ENCODE assay signal across 10 mouse cellular contexts in genomic region chr7:99215347-99215855, GRCm38 (mm10). TPM values are rescaled to one million over a fixed set of nuclear protein-coding genes. Genes with fewer than 3 reads are reported as not detected.
DNase-seq lines count a peak whose midpoint lies in the region; ATAC-seq and TF ChIP-seq lines count a peak whose summit lies in the region.
"Had no signal": no experiment of that assay in that cellular context is flagged by ENCODE, and none has a peak within 500 bp of the region (broad histone marks: within the 10 kb centered on the region; RNA-seq: fewer than 3 reads in every experiment).

No protein-coding gene starts in this region.

- H3K4me2 ChIP-seq in liver, embryonic 13.5 days = no peak overlapping the region
- H3K4me2 ChIP-seq in liver, embryonic 12.5 days = no peak overlapping the region
- peak overlapping the region; percentile 14 for H3K4me2 ChIP-seq in myocyte (ENCODE audit: low read depth)
- H3K4me2 ChIP-seq in forebrain, embryonic 12.5 days = no peak overlapping the region
- H3K4me2 ChIP-seq in forebrain, embryonic 14.5 days (ENCODE audit: low read length) = no peak overlapping the region
- H3K4me2 ChIP-seq: embryonic facial prominence, embryonic 12.5 days had no signal

- no peaks in the 10 kb centered on the region for H3K9me3 ChIP-seq in liver, embryonic 13.5 days (replicated peaks)
- no peaks in the 10 kb centered on the region for H3K9me3 ChIP-seq in liver, embryonic 12.5 days (replicated peaks)
- no peaks in the 10 kb centered on the region for H3K9me3 ChIP-seq in forebrain, embryonic 12.5 days
- no peaks in the 10 kb centered on the region for H3K9me3 ChIP-seq in forebrain, embryonic 14.5 days (replicated peaks; ENCODE audit: control insufficient read depth, low read length)
- H3K9me3 ChIP-seq: embryonic facial prominence, embryonic 12.5 days had no signal

- intact Hi-C loops in heart, postnatal 10 days (cut with DNase I) = loop anchor here (5.0 kb wide), 1 partner anchor 53 kb away; no protein-coding TSS in a partner anchor

- H3K4me1 ChIP-seq in liver, embryonic 13.5 days (replicated peaks) = peaks cover 12% of the 10 kb centered on the region; the same call in 1 of the 2 replicates
- peaks cover 26% of the 10 kb centered on the region for H3K4me1 ChIP-seq in liver, embryonic 12.5 days
- H3K4me1 ChIP-seq in forebrain, embryonic 12.5 days = no peaks in the 10 kb centered on the region
- H3K4me1 ChIP-seq in forebrain, embryonic 14.5 days (ENCODE audit: control insufficient read depth, insufficient read depth, low read length) = 0 out of 2 replicates have a peak, but pooled peaks cover 3% of the 10 kb centered on the region

- H3K4me3 ChIP-seq in liver, embryonic 13.5 days (replicated peaks) = no peak overlapping the region
- H3K4me3 ChIP-seq in liver, embryonic 12.5 days = no peak overlapping the region
- H3K4me3 ChIP-seq in myocyte = no peak overlapping the region
- no peak overlapping the region for H3K4me3 ChIP-seq in forebrain, embryonic 12.5 days (replicated peaks)
- H3K4me3 ChIP-seq in forebrain, embryonic 14.5 days (ENCODE audit: low read depth, low read length) = no peak overlapping the region
- H3K4me3 ChIP-seq: embryonic facial prominence, embryonic 12.5 days had no signal

- no peak overlapping the region for H3K9ac ChIP-seq in liver, embryonic 13.5 days
- no peak overlapping the region for H3K9ac ChIP-seq in liver, embryonic 12.5 days
- H3K9ac ChIP-seq in forebrain, embryonic 12.5 days = no peak overlapping the region
- H3K9ac ChIP-seq in forebrain, embryonic 14.5 days (ENCODE audit: low read length) = no peak overlapping the region
- H3K9ac ChIP-seq: embryonic facial prominence, embryonic 12.5 days had no signal

- H3K79me2 ChIP-seq in myocyte (ENCODE audit: control insufficient read depth, insufficient read depth) = no peaks in the 10 kb centered on the region

- ATAC-seq in liver, embryonic 13.5 days (ENCODE audit: low read depth) = 0 out of 2 replicates have a peak, but pooled peaks have one; percentile 42
- ATAC-seq in liver, embryonic 12.5 days = no peak
- no peak for ATAC-seq in forebrain, embryonic 12.5 days (ENCODE audit: low FRiP score)
- ATAC-seq in forebrain, embryonic 14.5 days = no peak

- H3K36me3 ChIP-seq in liver, embryonic 13.5 days = peaks cover under 1% of the 10 kb centered on the region; the same call in 1 of the 2 replicates
- peaks cover 8% of the 10 kb centered on the region; the same call in 1 of the 2 replicates for H3K36me3 ChIP-seq in liver, embryonic 12.5 days
- no peaks in the 10 kb centered on the region for H3K36me3 ChIP-seq in myocyte (ENCODE audit: control insufficient read depth, insufficient read depth)
- H3K36me3 ChIP-seq in forebrain, embryonic 12.5 days (replicated peaks) = no peaks in the 10 kb centered on the region
- no peaks in the 10 kb centered on the region for H3K36me3 ChIP-seq in forebrain, embryonic 14.5 days (ENCODE audit: control insufficient read depth, insufficient read depth, low read length)
- H3K36me3 ChIP-seq: embryonic facial prominence, embryonic 12.5 days had no signal

- whole genome bisulfite sequencing in liver, embryonic 13.5 days (ENCODE audit: insufficient replicate concordance) = 48% methylated on average over 8 of the region's 8 CpGs
- WGBS in liver, embryonic 12.5 days (ENCODE audit: insufficient replicate concordance) = 49% methylated on average over 8 of the region's 8 CpGs
- 75% methylated on average over 8 of the region's 8 CpGs for WGBS in forebrain, embryonic 12.5 days
- 80% methylated on average over 8 of the region's 8 CpGs for WGBS in forebrain, embryonic 14.5 days

- TF ChIP-seq POLR2A in myocyte (IDR thresholded peaks at IDR 0.05; ENCODE audit: insufficient read length, low read depth) = no peak

- H3K27ac ChIP-seq in liver, embryonic 13.5 days = no peak overlapping the region
- no peak overlapping the region for H3K27ac ChIP-seq in liver, embryonic 12.5 days
- H3K27ac ChIP-seq in forebrain, embryonic 12.5 days = no peak overlapping the region
- no peak overlapping the region for H3K27ac ChIP-seq in forebrain, embryonic 14.5 days (ENCODE audit: low read depth, low read length)
- H3K27ac ChIP-seq: embryonic facial prominence, embryonic 12.5 days had no signal

- H3K27me3 ChIP-seq in liver, embryonic 13.5 days = 0 out of 2 replicates have a peak, but pooled peaks cover 6% of the 10 kb centered on the region
- H3K27me3 ChIP-seq in liver, embryonic 12.5 days (replicated peaks) = peaks cover under 1% of the 10 kb centered on the region
- H3K27me3 ChIP-seq in myocyte (ENCODE audit: control insufficient read depth, insufficient read depth, insufficient read length) = no peaks in the 10 kb centered on the region
- 0 out of 2 replicates have a peak, but pooled peaks cover 5% of the 10 kb centered on the region for H3K27me3 ChIP-seq in forebrain, embryonic 12.5 days
- no peaks in the 10 kb centered on the region for H3K27me3 ChIP-seq in forebrain, embryonic 14.5 days (replicated peaks; ENCODE audit: control insufficient read depth, insufficient read depth, low read length)
- H3K27me3 ChIP-seq: embryonic facial prominence, embryonic 12.5 days had no signal

- DNase-seq in liver, embryonic 13.5 days = no peak
- peak; percentile 73 to 77 for DNase-seq in adrenal gland, postnatal 36 days
- DNase-seq in heart, postnatal 10 days = peak; percentile 79
- DNase-seq in left cerebral cortex, adult 11 months (ENCODE audit: low spot score) = no peak
- no peak for DNase-seq in forebrain, embryonic 14.5 days (ENCODE audit: low spot score)

- H3ac ChIP-seq in myocyte (ENCODE audit: control insufficient read depth, insufficient read length) = no peak overlapping the region

TF ChIP-seq in myocyte, 11 proteins besides CTCF, POLR2A, EP300 and RAD21:
- TF ChIP-seq USF1 (IDR thresholded peaks at IDR 0.05; ENCODE audit: low read depth) (no peak), MYOG (IDR thresholded peaks at IDR 0.05; ENCODE audit: control insufficient read depth in 1 of 3, insufficient read depth in 1 of 3, insufficient read length in 2 of 3, low read depth in 2 of 3) (peak; percentile 7 to 77 (median 18)), MYOD1 (IDR thresholded peaks at IDR 0.05; ENCODE audit: control insufficient read depth in 1 of 3, insufficient read length in 2 of 3, low read depth in 2 of 3) (peak in 2 of 3 experiments; percentile 38 to 72)

RNA-seq across cellular contexts. Expression of gene Mogat2, which starts 23.0 kb away (rescaled TPM):
- 35.9 and 37.5 TPM in 2 replicates for polyA plus RNA-seq in liver, embryonic 13.5 days (2015; fragmentation: Nextera tagmentation; extraction: Ambion mirVana)
- 28.8 and 33.9 TPM in 2 replicates for polyA plus RNA-seq in liver, embryonic 12.5 days (2016; fragmentation: Nextera tagmentation; extraction: Ambion mirVana)
- total RNA-seq in adrenal gland, postnatal 36 days (2021) = 1 to 10 TPM in 1 of 2 experiments, under 1 TPM in 1; 0.16 to 1.5 TPM
- total RNA-seq in heart, postnatal 10 days (2021) = not detected
- 1.9 TPM for polyA plus RNA-seq in myocyte (2012; fragmentation: generic; extraction: Trizol)
- 4.5 and 4.8 TPM in 2 replicates for polyA plus RNA-seq in forebrain, embryonic 12.5 days (2016; fragmentation: Nextera tagmentation; extraction: Ambion mirVana)
- 3.1 and 3.2 TPM in 2 replicates for polyA plus RNA-seq in forebrain, embryonic 14.5 days (2014; fragmentation: Nextera tagmentation; extraction: Ambion mirVana)
- total RNA-seq: left cerebral cortex, postnatal 14 days had no signal

RNA-seq across cellular contexts. Expression of gene Dgat2, which starts 32.9 kb away (rescaled TPM):
- 71.1 and 73.4 TPM in 2 replicates for polyA plus RNA-seq in liver, embryonic 13.5 days (2015; fragmentation: Nextera tagmentation; extraction: Ambion mirVana)
- polyA plus RNA-seq in liver, embryonic 12.5 days (2016; fragmentation: Nextera tagmentation; extraction: Ambion mirVana) = 57.5 and 59.3 TPM in 2 replicates
- total RNA-seq in adrenal gland, postnatal 36 days (2021) = 100 to 1,000 TPM; 307 to 556 TPM
- 100 to 1,000 TPM; 154 to 202 TPM for total RNA-seq in heart, postnatal 10 days (2021)
- polyA plus RNA-seq in myocyte (2012; fragmentation: generic; extraction: Trizol) = 6.9 TPM
- polyA plus RNA-seq in forebrain, embryonic 12.5 days (2016; fragmentation: Nextera tagmentation; extraction: Ambion mirVana) = 8.4 and 8.6 TPM in 2 replicates
- polyA plus RNA-seq in forebrain, embryonic 14.5 days (2014; fragmentation: Nextera tagmentation; extraction: Ambion mirVana) = 11.9 and 14.9 TPM in 2 replicates

RNA-seq across cellular contexts. Expression of gene Map6, which starts 51.8 kb away (rescaled TPM):
- 0.10 TPM in 2 replicates for polyA plus RNA-seq in liver, embryonic 13.5 days (2015; fragmentation: Nextera tagmentation; extraction: Ambion mirVana)
- polyA plus RNA-seq in liver, embryonic 12.5 days (2016; fragmentation: Nextera tagmentation; extraction: Ambion mirVana) = 0.13 and 0.25 TPM in 2 replicates
- total RNA-seq in adrenal gland, postnatal 36 days (2021) = 1 to 10 TPM; 7.6 to 7.9 TPM
- 1 to 10 TPM; 5.1 to 6.0 TPM for total RNA-seq in heart, postnatal 10 days (2021)
- 35.1 TPM for polyA plus RNA-seq in myocyte (2012; fragmentation: generic; extraction: Trizol)
- 63.5 and 65.1 TPM in 2 replicates for polyA plus RNA-seq in forebrain, embryonic 12.5 days (2016; fragmentation: Nextera tagmentation; extraction: Ambion mirVana)
- polyA plus RNA-seq in forebrain, embryonic 14.5 days (2014; fragmentation: Nextera tagmentation; extraction: Ambion mirVana) = 46.2 and 62.4 TPM in 2 replicates

Comparison
In these comparisons a context has a peak if more than half of its experiments do, and no peak if none do; other contexts are left out.
1. DNase-seq: peak in adrenal gland, postnatal 36 days (2 of 2) and heart, postnatal 10 days (2 of 2); none in liver, embryonic 13.5 days (single experiment), left cerebral cortex, adult 11 months (single experiment) and forebrain, embryonic 14.5 days (single experiment).
2. RNA of gene Map6, which starts 51.8 kb away (polyA plus RNA-seq): 63.5 to 65.1 TPM in forebrain, embryonic 12.5 days, 46.2 to 62.4 TPM in forebrain, embryonic 14.5 days and 35.1 TPM in myocyte (single experiment); 0.13 to 0.25 TPM in liver, embryonic 12.5 days and 0.10 TPM in liver, embryonic 13.5 days; every median in the first group is over 10 times any median in the second.